Mouse (Mus musculus) lung, embryonic 16.5 days (tissue): ENCODE data around the gene Fndc8. TPM values are rescaled to one million over a fixed set of nuclear protein-coding genes. Genes with fewer than 3 reads are reported as not detected.

Experiments used
- ATAC-seq: fragments of 200-750 bp; cut with Nextera tagmentation; 2 replicates; pipeline ENCODE4 v1.8.0; 2017; ENCODE audit warnings: low read depth, mild to moderate bottlenecking, moderate library complexity
- H3K27ac ChIP-seq: fragments of 300-500 bp; sonication (generic); 2 replicates; pipeline ENCODE4 v1.5.1; 2014; ENCODE audit warnings: mild to moderate bottlenecking, control low read depth, low read length
- H3K27me3 ChIP-seq: fragments of 300-500 bp; sonication (generic); 2 replicates; pipeline ENCODE4 v1.6.1; 2014; ENCODE audit warnings: low read depth, low read length, mixed read lengths; ENCODE audit not compliant: control insufficient read depth, insufficient read depth
- H3K36me3 ChIP-seq: fragments of 300-500 bp; sonication (generic); 2 replicates; pipeline ENCODE4 v1.6.1; 2014; ENCODE audit warnings: low read length; ENCODE audit not compliant: control insufficient read depth, insufficient read depth
- H3K4me1 ChIP-seq: fragments of 300-500 bp; sonication (generic); replicated peaks from 2 replicates; pipeline ENCODE4 v1.6.1; 2014; ENCODE audit warnings: low read length, mixed read lengths; ENCODE audit not compliant: control insufficient read depth, insufficient read depth
- H3K4me2 ChIP-seq: fragments of 300-500 bp; sonication (generic); 2 replicates; pipeline ENCODE4 v1.6.1; 2014; ENCODE audit warnings: low read depth, low read length, control low read depth
- H3K4me3 ChIP-seq: fragments of 300-500 bp; sonication (generic); 2 replicates; pipeline ENCODE4 v1.5.1; 2014; ENCODE audit warnings: mild to moderate bottlenecking, low read length, control low read depth
- H3K9ac ChIP-seq: fragments of 300-500 bp; sonication (generic); 2 replicates; pipeline ENCODE4 v1.6.1; 2014; ENCODE audit warnings: low read length, control low read depth
- H3K9me3 ChIP-seq: fragments of 300-500 bp; sonication (generic); 2 replicates; pipeline ENCODE4 v1.6.1; 2016; ENCODE audit warnings: low read length; ENCODE audit not compliant: control insufficient read depth
- WGBS: fragments of 180-500 bp; shearing (Covaris S2); extraction: QIAGEN DNeasy Blood & Tissue Kit; methylation state at CpG from one replicate; pipeline ENCODE4 v1.1.7; 2014; 5-methylcytosine and 5-hydroxymethylcytosine counted together
- polyA plus RNA-seq: library from polyadenylated mRNA; unstranded; fragments of >200 nt; fragmentation: Nextera tagmentation; extraction: Ambion mirVana; gene quantifications from 2 replicates; pipeline ENCODE4 v1.2.1, GENCODE M21; 2015

Fndc8 gene
- polyA plus RNA-seq, 1 experiment from 2014 or later: 0.20 TPM

DNA sequence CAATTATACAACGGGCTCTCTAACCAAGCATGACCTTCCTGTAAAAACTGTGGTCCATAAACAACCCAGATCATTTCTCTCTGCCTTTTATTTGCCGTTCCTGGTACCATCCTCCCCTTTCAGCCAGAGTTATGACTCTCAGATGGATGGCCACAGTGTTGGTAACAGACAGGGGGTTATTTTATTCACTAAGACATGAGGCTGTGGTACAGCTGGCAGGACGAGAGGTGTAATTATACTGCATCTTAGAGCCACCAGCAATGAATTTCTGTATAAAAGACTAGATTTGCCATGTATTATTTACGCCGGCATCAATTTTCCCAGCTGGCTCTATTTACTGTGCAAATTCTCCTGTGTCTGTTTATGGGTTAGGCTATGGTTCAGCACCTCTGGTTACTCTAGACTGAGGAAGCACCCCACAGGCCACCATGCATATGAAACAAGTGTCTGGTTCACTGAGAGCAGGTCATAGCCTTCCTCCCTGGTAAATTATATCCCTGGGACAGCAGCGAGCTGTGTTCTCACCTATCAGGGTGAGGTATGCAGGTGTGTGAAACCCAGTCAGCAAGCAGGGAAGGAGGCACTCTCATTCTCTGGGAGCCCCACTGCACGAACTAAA lies 14.1 kb upstream of the Fndc8 start:
- no peak overlapping the region for H3K9ac ChIP-seq
- no peaks in the 10 kb centered on the region; the same call in 1 of the 2 replicates for H3K36me3 ChIP-seq
- H3K27me3 ChIP-seq: no peaks in the 10 kb centered on the region
- H3K4me3 ChIP-seq: no peak overlapping the region
- H3K9me3 ChIP-seq: no peaks in the 10 kb centered on the region; the same call in 1 of the 2 replicates
- no peak overlapping the region for H3K4me2 ChIP-seq
- H3K27ac ChIP-seq: no peak overlapping the region
- ATAC-seq: no peak
- WGBS: 85% methylated on average over 7 of the region's 7 CpGs
- no peaks in the 10 kb centered on the region for H3K4me1 ChIP-seq

- Histone ChIP-seq H3K27ac (no peak overlapping the region), H3K27me3 (no peaks in the 10 kb centered on the region), H3K4me2 (no peak overlapping the region), H3K4me3 (no peak overlapping the region), H3K9me3 (no peaks in the 10 kb centered on the region), H3K9ac (no peak overlapping the region), H3K4me1 (no peaks in the 10 kb centered on the region), H3K36me3 (no peaks in the 10 kb centered on the region; the same call in 1 of the 2 replicates)
- no peak for ATAC-seq
- WGBS: 71% methylated on average over 8 of the region's 8 CpGs
These were observed 8.7 kb upstream of the Fndc8 start for GRCm38 (mm10) chr11:82883180-82883579.

- ATAC-seq: no peak
- Histone ChIP-seq H3K9ac (no peak overlapping the region), H3K36me3 (no peaks in the 10 kb centered on the region; the same call in 1 of the 2 replicates), H3K4me2 (no peak overlapping the region), H3K27me3 (no peaks in the 10 kb centered on the region), H3K4me3 (no peak overlapping the region), H3K9me3 (no peaks in the 10 kb centered on the region), H3K27ac (no peak overlapping the region), H3K4me1 (peaks cover 14% of the 10 kb centered on the region)
- WGBS: 85% methylated on average over 3 of the region's 3 CpGs
These were observed 5.4 kb upstream of the Fndc8 start for GRCm38 (mm10) chr11:82886559-82886958.

DNA sequence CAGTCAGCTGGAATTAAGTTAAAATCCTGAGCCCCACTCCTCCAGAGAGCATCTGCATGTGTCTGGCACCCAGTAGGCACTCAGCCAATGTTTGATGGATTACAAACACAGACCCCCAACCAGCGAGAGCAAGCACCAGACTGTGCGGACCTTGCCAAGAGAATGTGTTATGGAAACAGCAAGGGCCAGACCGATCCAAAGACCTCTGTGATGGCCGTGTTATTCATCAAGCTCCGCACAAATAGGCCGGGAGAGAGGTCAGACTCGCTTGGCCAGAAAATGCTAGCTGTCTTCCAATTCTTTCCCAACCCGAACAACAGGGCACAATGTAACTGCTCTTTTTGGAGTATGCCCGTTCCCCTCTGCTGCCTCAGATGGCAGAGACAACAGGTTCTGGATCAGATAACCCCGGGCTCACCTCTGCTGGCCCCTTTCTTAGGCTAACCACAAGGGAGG lies 3.4 kb upstream of the Fndc8 start:
- Histone ChIP-seq H3K4me1 (peaks cover 14% of the 10 kb centered on the region), H3K9me3 (no peaks in the 10 kb centered on the region), H3K4me2 (peak overlapping the region; percentile 20; the same call in 1 of the 2 replicates), H3K9ac (peak overlapping the region; percentile 43), H3K27me3 (no peaks in the 10 kb centered on the region), H3K27ac (no peak overlapping the region), H3K4me3 (no peak overlapping the region; the same call in 1 of the 2 replicates), H3K36me3 (no peaks in the 10 kb centered on the region)
- no peak for ATAC-seq
- 31% methylated on average over 10 of the region's 10 CpGs for WGBS

DNA sequence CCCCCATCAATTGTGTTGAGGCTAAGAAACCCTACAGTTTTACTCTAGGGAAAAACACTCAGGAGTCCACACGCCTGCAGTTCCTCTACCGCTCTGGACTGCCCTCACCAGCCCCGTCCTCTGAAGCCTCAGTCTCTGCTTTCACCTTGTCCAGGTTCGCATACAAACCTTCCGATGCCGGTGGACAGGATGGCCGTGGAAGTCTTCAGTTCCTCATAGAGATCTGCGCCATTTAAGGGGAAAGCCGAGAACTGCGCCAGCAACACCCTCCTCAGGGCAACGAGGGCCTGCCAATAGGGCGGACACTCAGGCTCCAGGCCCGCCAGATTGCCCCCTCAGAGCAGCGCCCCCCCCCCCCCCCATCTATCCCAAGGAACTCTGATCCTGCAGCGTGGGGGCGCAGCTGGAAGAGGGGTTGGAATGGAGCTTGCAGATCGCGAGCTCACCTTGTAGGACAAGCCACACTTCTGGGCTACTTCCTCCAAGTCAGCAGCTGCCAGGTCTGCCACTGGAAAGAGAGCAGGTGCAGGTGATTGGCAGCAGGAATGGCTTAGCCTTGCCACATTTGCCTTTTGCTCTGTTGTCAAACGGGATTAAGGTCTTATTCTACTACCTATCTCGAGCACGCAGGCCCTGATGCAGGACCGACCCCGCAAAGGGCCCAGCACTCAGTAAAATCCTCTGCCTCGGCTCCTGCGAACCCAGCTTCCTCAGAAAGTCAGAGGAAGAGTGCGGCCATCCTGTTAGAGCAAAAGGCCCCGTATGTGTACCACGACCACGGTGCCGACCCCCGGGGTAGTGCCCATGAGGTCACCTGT lies 2.2 kb upstream of the Fndc8 start:
- H3K36me3 ChIP-seq: no peaks in the 10 kb centered on the region
- H3K27me3 ChIP-seq: no peaks in the 10 kb centered on the region
- WGBS: 4% methylated on average over 29 of the region's 31 CpGs
- peak overlapping the region; percentile 72 for H3K27ac ChIP-seq
- peak; percentile 52 for ATAC-seq
- peak overlapping the region; percentile 75 for H3K4me3 ChIP-seq
- peak overlapping the region; percentile 78 for H3K9ac ChIP-seq
- H3K4me1 ChIP-seq: peaks cover 14% of the 10 kb centered on the region
- no peaks in the 10 kb centered on the region for H3K9me3 ChIP-seq
- peak overlapping the region; percentile 81 for H3K4me2 ChIP-seq

DNA sequence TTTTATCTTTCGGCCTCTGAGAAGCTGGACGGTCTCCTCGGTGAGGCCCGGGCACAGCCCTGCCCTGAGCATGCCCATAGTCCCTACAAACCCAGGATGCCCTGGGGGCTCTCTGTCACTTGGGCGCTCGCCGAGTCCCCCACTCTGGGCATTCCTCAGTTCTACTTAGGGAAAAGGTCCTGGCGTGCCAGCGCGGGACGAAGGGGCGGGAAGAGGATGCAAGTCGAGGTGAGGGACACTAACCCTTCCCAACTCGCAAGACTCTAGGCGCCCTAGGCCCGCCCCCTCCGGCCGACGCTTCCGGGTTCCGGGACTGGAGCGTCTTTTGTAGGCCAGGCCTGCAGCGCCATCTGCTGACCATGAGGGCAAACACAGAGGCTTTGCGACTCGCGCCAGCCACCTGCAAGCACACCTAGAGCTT lies 1.6 kb upstream of the Fndc8 start, which contains the start of gene Rad51d:
Gene Rad51d, minus strand, starts transcription at position 273 of the 421 bp plus-strand sequence.
- Histone ChIP-seq H3K9ac (peak within 1 kb of the TSS; percentile 78), H3K27me3 (no peaks in the 10 kb centered on the region), H3K9me3 (no peaks in the 10 kb centered on the region), H3K36me3 (no peaks in the 10 kb centered on the region), H3K4me1 (peaks cover 14% of the 10 kb centered on the region), H3K4me2 (peak within 1 kb of the TSS; percentile 81), H3K4me3 (peak within 1 kb of the TSS; percentile 75), H3K27ac (peak within 1 kb of the TSS; percentile 72)
- WGBS: 0% methylated on average over 26 of the region's 26 CpGs
- ATAC-seq: peak; percentile 96

DNA sequence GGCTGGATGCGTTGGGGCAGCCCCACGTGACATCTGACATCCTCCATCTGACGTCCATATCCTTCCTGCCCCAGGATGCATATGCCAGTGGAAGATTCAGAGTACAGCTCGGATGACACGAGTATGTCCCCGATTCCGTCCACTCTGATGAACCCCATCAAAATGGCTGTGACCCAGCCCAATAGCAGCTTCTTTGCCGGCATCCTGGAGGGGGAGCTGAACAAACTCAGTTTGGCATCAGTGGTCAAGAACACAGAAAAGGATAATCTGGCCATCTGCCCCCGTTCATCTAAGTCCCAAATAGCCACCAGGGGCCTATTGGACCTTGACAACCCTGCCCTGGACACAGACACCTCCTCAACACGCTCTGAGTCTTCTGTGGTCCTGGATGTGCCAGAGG lies 5.6 kb downstream of the Fndc8 start:
- H3K27me3 ChIP-seq: no peaks in the 10 kb centered on the region
- H3K27ac ChIP-seq: no peak overlapping the region
- WGBS: 75% methylated on average over 10 of the region's 10 CpGs
- no peak overlapping the region for H3K9ac ChIP-seq
- peaks cover 16% of the 10 kb centered on the region for H3K36me3 ChIP-seq
- no peak for ATAC-seq
- H3K4me2 ChIP-seq: no peak overlapping the region
- no peaks in the 10 kb centered on the region for H3K4me1 ChIP-seq
- H3K9me3 ChIP-seq: no peaks in the 10 kb centered on the region
- H3K4me3 ChIP-seq: no peak overlapping the region

DNA sequence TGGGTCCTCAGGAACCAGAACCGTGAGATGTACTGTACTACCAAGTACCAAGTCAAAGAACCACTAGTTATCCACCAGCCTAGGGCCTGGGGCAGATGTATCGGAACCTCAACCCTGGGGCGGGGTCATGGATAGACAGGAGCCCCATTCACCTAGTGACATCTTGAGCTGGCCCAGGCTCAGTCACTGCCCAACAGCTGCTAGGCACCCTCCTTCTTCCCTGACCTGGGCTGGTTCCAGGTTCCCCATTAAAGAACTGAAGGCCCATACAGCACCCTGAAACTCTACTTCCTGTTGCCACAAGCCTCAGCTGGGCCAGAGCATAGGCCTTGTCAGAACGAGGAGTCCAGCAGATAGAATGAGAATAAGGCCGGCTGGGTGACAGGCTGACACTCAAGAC lies 7.8 kb downstream of the Fndc8 start:
- ATAC-seq: no peak
- Histone ChIP-seq H3K9ac (no peak overlapping the region), H3K4me2 (no peak overlapping the region), H3K27ac (no peak overlapping the region), H3K9me3 (no peaks in the 10 kb centered on the region), H3K36me3 (peaks cover 28% of the 10 kb centered on the region), H3K4me3 (no peak overlapping the region), H3K4me1 (no peaks in the 10 kb centered on the region), H3K27me3 (no peaks in the 10 kb centered on the region)
- WGBS: 89% methylated on average over 5 of the region's 5 CpGs

DNA sequence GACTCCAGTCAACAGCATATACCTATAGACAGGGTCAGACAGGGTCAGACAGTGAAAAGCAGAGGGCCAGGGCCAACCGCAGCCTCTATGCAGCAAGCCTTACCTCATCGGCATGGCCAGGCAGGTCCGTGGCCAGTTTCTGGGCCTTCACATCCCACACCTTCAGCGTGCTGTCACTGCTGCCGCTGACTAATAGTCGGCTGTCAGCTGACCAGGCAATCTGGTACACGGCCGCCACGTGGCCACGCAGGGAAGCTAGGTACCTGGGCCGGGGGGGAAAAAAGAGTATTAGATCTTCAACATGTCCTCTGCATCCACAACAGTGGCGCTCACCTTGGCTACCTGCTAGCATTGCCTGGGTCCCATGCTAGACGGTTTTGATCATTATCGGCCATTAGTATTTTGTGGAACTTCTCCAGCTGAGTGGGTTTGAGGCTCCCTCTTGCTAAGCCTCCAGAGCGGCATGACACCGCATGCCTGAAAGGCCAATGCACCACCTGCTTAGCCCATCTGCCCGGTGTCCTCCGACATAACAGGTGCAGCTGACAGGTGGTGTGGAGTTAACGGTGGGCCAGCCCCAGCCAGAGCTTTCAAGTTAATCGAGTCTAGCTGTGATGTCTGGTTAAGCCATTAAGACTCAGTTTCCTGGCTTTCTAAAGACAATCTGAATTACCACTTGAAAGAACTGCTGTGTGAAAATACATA lies 9.8 kb downstream of the Fndc8 start:
- no peak for ATAC-seq
- H3K36me3 ChIP-seq: peaks cover 33% of the 10 kb centered on the region
- no peak overlapping the region for H3K4me3 ChIP-seq
- no peak overlapping the region for H3K9ac ChIP-seq
- no peaks in the 10 kb centered on the region for H3K4me1 ChIP-seq
- no peaks in the 10 kb centered on the region for H3K27me3 ChIP-seq
- WGBS: 93% methylated on average over 20 of the region's 20 CpGs
- H3K9me3 ChIP-seq: no peaks in the 10 kb centered on the region
- H3K4me2 ChIP-seq: no peak overlapping the region
- H3K27ac ChIP-seq: no peak overlapping the region
